Mouse (Mus musculus): ENCODE results near the gene Fnbp1.
A peak's percentile ranks its signal among the peaks of the same experiment; 100 is the strongest.

Fnbp1 gene

GRCm38 (mm10) chr2:31096119-31096518 lies 45.7 kb downstream of the Fnbp1 start:
- DNase-seq (ENCODE audit: low spot score in 2 of 2) = no peak

GRCm38 (mm10) chr2:31094565-31094964 lies 47.2 kb downstream of the Fnbp1 start:
- DNase-seq (ENCODE audit: low spot score in 2 of 2) = peak in 1 of 2 experiments; percentile 31

GRCm38 (mm10) chr2:31092939-31093338 lies 48.9 kb downstream of the Fnbp1 start:
- DNase-seq (ENCODE audit: low spot score in 2 of 2) = no peak

- DNase-seq (ENCODE audit: low spot score in 2 of 2) = no peak
Observed at GRCm38 (mm10) chr2:31091182-31091581, 50.6 kb downstream of the Fnbp1 start.

- DNase-seq (ENCODE audit: low spot score in 2 of 2) = no peak
Observed at GRCm38 (mm10) chr2:31089607-31090006, 52.2 kb downstream of the Fnbp1 start.

GRCm38 (mm10) chr2:31088871-31089270 lies 52.9 kb downstream of the Fnbp1 start:
- DNase-seq (ENCODE audit: low spot score in 2 of 2) = no peak

GRCm38 (mm10) chr2:31087663-31088661 lies 53.8 kb downstream of the Fnbp1 start:
- no peak for DNase-seq (ENCODE audit: low spot score in 2 of 2)

GRCm38 (mm10) chr2:31087085-31087484 lies 54.7 kb downstream of the Fnbp1 start:
- DNase-seq (ENCODE audit: low spot score in 2 of 2) = no peak

GRCm38 (mm10) chr2:31086543-31086942 lies 55.3 kb downstream of the Fnbp1 start:
- DNase-seq (ENCODE audit: low spot score in 2 of 2) = no peak

- DNase-seq (ENCODE audit: low spot score in 2 of 2) = no peak
Observed at GRCm38 (mm10) chr2:31084169-31084850, 57.5 kb downstream of the Fnbp1 start.

GRCm38 (mm10) chr2:31083372-31083771 lies 58.4 kb downstream of the Fnbp1 start:
- no peak for DNase-seq (ENCODE audit: low spot score in 2 of 2)

- DNase-seq (ENCODE audit: low spot score in 2 of 2) = no peak
Observed at GRCm38 (mm10) chr2:31082639-31083038, 59.2 kb downstream of the Fnbp1 start.

- DNase-seq (ENCODE audit: low spot score in 2 of 2) = no peak
Observed at GRCm38 (mm10) chr2:31081349-31081748, 60.5 kb downstream of the Fnbp1 start.

GRCm38 (mm10) chr2:31079117-31079516 lies 62.7 kb downstream of the Fnbp1 start:
- DNase-seq (ENCODE audit: low spot score in 2 of 2) = no peak

GRCm38 (mm10) chr2:31077574-31077973 lies 64.2 kb downstream of the Fnbp1 start:
- no peak for DNase-seq (ENCODE audit: low spot score in 2 of 2)

- no peak for DNase-seq (ENCODE audit: low spot score in 2 of 2)
Observed at GRCm38 (mm10) chr2:31076351-31077140, 65.3 kb downstream of the Fnbp1 start.

- no peak for DNase-seq (ENCODE audit: low spot score in 2 of 2)
Observed at GRCm38 (mm10) chr2:31075836-31076235, 66.0 kb downstream of the Fnbp1 start.

- no peak for DNase-seq (ENCODE audit: low spot score in 2 of 2)
Observed at GRCm38 (mm10) chr2:31075168-31075567, 66.6 kb downstream of the Fnbp1 start.

GRCm38 (mm10) chr2:31069506-31069905 lies 72.3 kb downstream of the Fnbp1 start:
- DNase-seq (ENCODE audit: low spot score in 2 of 2) = no peak

GRCm38 (mm10) chr2:31069114-31069445 lies 72.7 kb downstream of the Fnbp1 start:
- DNase-seq (ENCODE audit: low spot score in 2 of 2) = no peak

GRCm38 (mm10) chr2:31068246-31069113 lies 73.3 kb downstream of the Fnbp1 start:
- DNase-seq (ENCODE audit: low spot score in 2 of 2) = no peak

All from urinary bladder, adult 18-20 months (tissue).